Mouse (Mus musculus) Muller cell, postnatal 12 days (primary cell): ENCODE data around the gene Ung.
A peak's percentile ranks its signal among the peaks of the same experiment; 100 is the strongest.

Experiments used
- DNase-seq: peaks from one replicate; pipeline ENCODE4 v3.0.0-alpha.2; 2015; ENCODE audit errors: inconsistent ontology term

Gene Ung

DNA sequence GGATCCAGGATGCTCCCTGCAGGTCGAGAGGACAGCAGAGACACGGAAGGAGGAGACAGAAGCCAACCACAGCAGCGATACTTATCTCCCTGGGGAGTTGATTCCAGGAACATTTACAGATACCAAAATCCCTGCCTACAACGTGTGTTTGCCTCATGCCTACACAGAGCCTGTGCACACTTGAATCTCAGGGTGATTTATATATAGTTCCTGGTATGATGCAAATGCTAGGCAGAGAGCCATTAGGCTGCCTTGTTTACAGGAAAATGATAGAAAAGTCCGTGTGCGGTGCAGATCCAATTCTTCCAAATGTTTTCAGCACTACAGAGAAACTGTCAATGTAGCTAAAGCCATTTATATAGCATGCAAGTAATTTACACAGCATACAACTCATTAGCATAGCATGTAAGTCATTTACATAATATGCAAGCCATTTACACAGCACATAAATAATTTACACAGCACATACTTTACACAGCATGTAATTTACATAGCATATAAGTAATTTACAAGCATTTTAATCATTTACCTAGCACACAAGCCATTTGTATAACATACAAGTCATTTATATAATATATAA is 33.0 kb downstream of the Ung start:
- DNase-seq, result no peak

DNA sequence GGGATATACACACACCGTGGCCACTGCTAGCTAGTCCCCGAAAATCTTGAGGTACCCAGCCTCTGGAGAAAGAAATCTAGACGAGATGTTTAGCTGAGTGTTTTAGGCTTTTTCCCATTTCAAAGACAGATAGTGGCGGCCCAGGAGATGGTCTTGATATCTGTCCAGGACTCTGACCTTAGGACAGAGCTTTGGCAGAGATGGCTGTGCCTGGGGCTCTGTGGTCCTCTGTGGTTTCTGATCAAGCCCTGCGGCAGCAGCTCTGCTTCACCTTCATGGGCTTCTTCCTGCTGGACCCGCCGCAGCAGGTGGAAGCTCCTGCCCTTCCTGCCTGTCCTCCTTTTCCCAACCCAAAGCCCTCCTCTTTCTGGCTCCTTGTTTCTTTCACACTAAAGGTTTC is 40.2 kb downstream of the Ung start:
- DNase-seq, result no peak

DNA sequence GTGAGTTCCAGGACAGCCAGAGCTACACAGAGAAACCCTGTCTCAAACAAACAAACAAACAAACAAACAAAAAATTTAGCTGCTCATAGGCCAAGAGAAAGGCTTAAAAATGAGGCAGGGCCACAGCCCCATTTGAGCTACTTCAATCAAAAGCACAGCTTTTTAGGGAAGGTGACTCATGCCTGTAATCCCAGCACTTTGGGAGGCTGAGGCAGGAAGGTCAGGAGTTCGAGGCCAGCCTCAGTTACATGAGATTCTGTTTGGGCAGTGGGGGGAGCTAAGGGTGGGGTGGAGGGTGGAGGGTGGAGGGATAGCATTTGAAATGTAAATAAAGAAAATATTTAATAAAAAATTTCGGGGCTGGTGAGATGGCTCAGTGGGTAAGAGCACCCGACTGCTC is 42.8 kb downstream of the Ung start:
- no peak for DNase-seq

DNA sequence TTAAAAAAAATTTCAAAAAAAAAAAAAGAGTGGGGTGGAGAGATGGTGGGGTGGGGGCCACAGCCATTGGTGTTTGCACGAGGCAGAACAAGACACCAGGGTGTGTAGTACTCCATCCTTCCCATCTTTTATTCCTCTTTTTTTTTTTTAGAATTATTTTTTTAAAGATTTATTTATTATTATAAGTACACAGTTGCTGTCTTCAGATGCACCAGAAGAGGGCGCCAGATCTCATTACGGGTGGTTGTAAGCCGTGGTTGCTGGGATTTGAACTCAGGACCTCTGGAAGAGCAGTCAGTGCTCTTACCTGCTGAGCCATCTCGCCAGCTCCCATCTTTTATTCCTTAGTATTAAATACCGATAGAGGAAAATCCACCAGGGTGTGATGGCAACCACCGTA is 43.3 kb downstream of the Ung start:
- DNase-seq, result no peak

DNA sequence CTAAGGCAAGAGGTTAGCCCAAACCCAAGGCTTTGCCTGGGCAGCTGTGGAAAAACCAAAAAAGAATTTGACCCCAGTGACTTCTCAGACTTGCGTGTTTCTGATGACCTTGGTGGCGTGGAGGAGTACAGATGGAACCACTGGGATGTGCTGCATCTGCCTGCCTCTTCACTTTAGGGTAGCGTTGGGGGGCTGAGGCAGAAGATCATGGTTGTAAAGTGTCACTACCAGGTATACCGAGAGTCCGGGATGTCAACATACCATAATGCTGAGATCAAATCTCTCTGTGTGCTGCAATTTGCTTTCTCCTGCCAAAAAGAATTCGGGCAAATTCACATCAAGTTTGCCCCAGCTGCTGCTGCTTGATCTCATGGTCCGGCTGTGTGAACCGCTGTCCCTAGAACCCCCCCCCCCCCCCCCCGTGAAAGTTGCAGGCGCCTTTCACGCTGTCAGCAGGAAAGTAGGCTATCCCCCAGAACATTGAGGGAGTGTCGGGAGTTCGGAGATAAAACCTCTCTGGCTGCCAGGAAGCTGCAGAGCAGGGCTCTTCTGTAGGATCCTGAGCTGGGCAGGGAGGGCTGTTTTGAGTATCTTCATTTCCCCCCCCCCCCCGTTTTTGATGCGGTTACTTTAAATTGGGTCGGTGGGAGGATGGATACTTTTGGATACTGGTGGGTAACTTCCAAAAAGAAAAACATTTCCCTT is 43.8 kb downstream of the Ung start:
- DNase-seq, result no peak

DNA sequence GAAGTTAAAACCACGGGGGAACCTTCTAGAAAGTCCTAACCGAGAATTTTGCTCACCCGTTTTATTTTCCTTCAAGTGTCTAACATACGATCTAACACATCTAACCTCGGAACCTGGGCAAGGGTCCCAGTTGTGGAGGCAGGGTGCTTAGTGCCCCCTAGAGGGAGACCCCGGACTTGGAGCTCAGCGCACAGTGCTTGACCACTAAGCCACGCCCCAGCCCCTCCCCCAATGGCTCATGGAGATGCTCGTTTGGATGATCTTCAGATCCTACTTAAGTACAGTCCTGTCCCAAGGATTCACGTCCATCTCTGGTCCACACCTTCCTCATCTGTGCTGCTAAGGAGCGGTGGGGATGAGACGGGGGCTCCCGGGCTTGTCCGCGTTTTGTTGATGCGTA is 44.5 kb downstream of the Ung start:
- peak; percentile 79 for DNase-seq

DNA sequence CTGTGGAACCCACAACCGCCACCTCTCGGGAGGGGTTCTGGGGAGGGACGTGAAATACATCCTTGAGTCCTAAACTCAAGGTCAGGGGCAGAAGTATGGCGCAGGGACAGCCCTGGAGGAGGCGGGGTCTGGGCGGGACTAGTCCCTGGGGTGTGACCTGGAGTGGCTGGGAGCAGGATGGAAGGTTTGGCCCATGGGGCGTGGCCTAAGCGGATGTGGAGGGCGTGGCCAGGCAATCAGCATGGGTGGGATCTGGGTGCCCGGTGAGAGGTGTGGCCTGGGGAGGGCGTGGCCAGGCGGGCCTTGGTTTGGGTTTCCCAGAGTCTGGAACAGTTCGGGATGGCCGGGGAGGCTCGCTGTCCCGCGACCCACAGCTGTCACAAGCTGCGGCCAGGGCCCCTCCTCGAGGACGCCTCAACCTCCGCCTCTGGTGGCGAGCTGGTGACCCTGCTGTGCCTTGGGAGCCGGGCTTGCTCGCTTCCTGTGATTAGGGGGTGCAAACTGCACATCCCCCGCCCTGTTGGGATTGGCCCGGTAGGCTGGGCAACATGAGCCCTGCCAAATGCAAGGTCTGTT is 45.5 kb downstream of the Ung start:
- peak; percentile 99 for DNase-seq

DNA sequence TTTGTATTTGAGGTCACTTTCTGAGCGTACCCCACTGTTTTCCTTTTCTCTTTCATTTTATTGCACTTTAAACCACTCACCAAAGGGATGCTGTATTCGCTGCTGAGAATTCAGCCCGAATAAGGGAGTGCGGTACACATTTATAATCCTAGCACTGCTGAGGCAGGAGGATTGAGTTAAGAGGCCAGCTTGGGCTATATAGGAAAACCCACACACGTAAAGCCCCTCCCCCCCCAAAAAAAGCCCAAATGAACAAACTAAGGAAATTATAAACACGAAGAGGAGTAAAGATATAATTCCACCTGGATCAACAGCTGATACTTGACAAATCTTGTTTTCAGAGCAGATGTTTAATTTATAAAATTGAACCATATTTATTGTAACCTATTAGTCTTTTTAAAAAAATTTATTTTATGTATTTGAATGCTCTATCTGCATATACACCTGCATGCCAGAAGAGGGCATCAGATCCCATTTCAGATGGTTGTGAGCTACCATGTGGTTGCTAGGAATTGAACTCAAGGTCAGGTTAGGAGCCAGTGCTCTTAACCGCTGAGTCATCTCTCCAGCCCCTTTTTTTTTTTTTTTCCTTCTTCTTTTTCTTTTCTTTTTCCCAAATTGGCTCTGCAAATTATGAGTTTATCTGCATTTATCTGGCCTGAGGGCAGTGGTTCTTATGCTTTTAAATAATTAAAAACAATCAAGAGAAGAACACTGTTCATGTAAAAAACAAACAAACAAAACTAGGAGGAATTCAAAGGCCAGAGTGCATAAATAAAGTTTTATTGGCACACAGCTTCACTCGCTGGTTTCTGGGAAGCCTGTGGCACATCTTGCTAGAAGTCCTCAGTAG is 46.6 kb downstream of the Ung start:
- DNase-seq, result no peak

DNA sequence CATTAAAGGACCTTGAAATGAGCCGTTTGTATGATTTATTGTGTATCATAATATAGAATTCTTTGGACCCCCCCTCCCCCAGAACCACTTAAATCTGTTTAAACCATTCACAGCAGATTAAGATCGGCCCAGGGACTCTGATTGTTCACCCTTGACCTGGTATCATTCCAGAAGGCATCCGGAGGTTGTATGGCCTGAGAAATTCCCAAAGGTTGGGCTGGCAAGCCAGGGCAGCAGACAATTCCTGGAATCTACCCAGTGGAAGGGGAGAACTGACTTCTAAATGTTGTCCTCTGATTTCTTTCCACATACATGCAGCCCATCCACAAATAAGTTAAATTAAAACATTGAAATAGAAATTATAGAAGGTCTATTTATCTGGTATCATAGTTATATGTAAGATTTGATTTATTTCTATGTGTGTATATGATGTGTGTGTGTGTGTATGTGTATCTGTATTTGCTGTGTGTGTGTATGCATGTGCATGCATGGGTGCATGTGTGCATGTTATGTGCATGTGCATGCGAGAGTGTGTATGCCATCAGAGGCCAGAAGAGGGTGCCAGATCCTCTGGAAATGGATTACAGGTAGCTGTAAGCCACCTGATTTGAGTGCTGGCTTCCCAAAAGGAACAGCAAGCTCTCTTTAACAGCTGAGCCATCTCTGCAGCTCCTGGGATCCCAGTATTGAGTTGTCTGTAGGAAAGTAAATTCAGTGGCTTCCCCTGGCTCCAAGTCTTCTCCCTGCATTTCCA is 48.0 kb downstream of the Ung start:
- no peak for DNase-seq

DNA sequence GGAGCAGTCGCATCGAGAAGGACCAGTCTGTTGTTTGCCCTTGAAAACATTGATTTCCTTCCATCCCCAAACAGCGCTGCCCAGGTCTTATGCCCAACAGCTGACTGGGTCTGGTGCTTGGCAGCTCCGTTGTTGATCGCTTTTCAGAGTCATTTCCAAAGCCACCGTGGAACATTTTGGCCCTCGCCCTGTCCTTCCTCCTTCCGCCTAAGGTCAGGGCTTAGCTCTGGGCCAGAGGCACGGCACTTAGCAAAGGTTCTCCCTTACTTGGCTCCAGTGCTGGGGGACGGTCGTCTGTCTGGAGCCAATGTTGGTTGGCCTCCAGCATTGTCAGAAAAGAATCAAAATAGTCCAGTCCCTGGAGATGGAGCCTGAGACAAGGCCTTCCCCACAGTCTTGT is 49.4 kb downstream of the Ung start:
- no peak for DNase-seq

DNA sequence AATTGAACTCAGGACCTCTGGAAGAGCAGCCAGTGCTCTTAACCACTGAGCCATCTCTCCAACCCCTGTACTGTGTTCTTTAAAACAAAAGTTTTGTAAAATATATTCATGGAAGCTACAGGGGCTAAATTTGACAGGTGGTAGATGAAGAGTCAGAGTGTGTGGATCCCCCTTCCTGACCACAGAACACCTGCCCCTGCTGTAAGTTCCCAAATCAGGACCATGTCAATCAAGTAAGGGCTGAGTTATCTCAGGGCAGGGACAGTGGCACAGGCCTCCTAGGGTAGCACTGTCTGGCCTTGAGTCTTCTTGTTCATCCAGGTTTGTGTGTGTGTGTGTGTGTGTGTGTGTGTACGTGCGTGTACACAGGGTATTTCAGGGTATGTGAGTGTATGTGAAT is 53.3 kb downstream of the Ung start:
- DNase-seq, result no peak

DNA sequence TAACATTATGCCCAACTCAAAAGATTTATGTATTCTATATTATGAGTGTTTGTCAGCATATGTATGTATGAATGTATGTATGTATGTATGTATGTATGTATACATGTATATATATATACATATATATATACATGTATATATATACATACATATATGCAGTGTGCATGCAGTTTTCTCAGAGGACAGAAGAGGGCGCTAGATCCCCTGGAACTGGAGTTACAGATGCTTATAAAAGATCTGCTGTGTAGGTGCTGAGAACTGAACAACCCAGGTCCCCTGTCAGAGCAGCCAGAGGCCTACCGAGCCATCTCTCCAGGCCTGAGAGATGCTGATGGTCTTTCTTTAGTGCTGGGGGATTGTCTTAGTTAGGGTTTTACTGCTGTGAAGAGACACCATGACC is 56.9 kb downstream of the Ung start:
- no peak for DNase-seq
